Mouse (Mus musculus) intestine, postnatal 0 days (tissue): ENCODE results near the gene Eef1e1. TPM values are rescaled to one million over a fixed set of nuclear protein-coding genes. Genes with fewer than 3 reads are reported as not detected.
A peak's percentile ranks its signal among the peaks of the same experiment; 100 is the strongest.

ENCODE experiments used
- ATAC-seq: fragments of 200-750 bp; cut with Nextera tagmentation; 2 replicates; pipeline ENCODE4 v1.8.0; 2017; ENCODE audit warnings: mild to moderate bottlenecking, moderate TSS enrichment, moderate library complexity
- H3K27ac ChIP-seq: fragments of 300-500 bp; sonication (generic); 2 replicates; pipeline ENCODE4 v1.5.1; 2014; ENCODE audit warnings: mild to moderate bottlenecking, low read depth, low read length, moderate library complexity
- H3K27me3 ChIP-seq: fragments of 300-500 bp; sonication (generic); replicated peaks from 2 replicates; pipeline ENCODE4 v1.6.1; 2014; ENCODE audit warnings: low read length, mixed read lengths; ENCODE audit not compliant: control insufficient read depth, insufficient read depth
- H3K36me3 ChIP-seq: fragments of 300-500 bp; sonication (generic); 2 replicates; pipeline ENCODE4 v1.6.1; 2014; ENCODE audit warnings: mild to moderate bottlenecking, moderate library complexity; ENCODE audit not compliant: control insufficient read depth, insufficient read depth
- H3K4me1 ChIP-seq: fragments of 300-500 bp; sonication (generic); replicated peaks from 2 replicates; pipeline ENCODE4 v1.6.1; 2014; ENCODE audit warnings: antibody characterized with exemption, low read length, mixed read lengths; ENCODE audit not compliant: control insufficient read depth, insufficient read depth
- H3K4me2 ChIP-seq: fragments of 300-500 bp; sonication (generic); replicated peaks from 2 replicates; pipeline ENCODE4 v1.6.1; 2014; ENCODE audit warnings: low read depth, mild to moderate bottlenecking, moderate library complexity
- H3K4me3 ChIP-seq: fragments of 300-500 bp; sonication (generic); 2 replicates; pipeline ENCODE4 v1.5.1; 2014; ENCODE audit warnings: low read depth, low read length
- H3K9ac ChIP-seq: fragments of 300-500 bp; sonication (generic); 2 replicates; pipeline ENCODE4 v1.6.1; 2014; ENCODE audit warnings: mild to moderate bottlenecking, low read depth, low read length
- H3K9me3 ChIP-seq: fragments of 300-500 bp; sonication (generic); 2 replicates; pipeline ENCODE4 v1.6.1; 2016; ENCODE audit warnings: mixed run types; ENCODE audit not compliant: control insufficient read depth
- CTCF ChIP-seq: sonication (generic); IDR thresholded peaks from 2 replicates; pipeline ENCODE4 v1.5.1; 2016; ENCODE audit warnings: low read depth, mild to moderate bottlenecking, control low read depth, antibody characterized with exemption, moderate library complexity
- WGBS: fragments of 180-500 bp; shearing (Covaris S2); extraction: QIAGEN DNeasy Blood & Tissue Kit; methylation state at CpG from one replicate; pipeline ENCODE4 v1.1.7; 2014; 5-methylcytosine and 5-hydroxymethylcytosine counted together
- polyA plus RNA-seq: library from polyadenylated mRNA; unstranded; fragments of >200 nt; fragmentation: Nextera tagmentation; extraction: Ambion mirVana; gene quantifications from 2 replicates; pipeline ENCODE4 v1.2.1, GENCODE M21; 2015

Eef1e1 gene
- polyA plus RNA-seq, 1 experiment from 2014 or later = 34.9 TPM

DNA sequence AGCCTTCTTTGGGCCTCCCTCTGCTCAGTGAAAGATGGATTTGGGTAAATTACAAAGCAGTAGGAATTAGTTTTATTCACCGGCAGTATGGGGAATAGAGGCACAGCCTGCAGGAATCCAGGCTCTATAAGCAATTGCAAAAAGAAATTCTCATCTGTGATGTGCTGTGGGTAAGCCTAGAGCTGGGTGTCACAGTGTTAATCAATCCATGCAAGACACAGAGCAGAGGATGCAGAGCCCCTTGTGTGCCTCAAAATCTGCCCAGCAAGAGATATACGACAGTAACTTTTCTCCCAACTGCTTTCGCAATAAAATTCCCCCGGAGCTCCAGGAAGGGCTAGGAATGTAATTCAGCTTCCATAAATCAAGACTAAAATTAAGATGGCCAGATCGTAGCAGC is 17.4 kb downstream of the Eef1e1 start:
- no peak overlapping the region for H3K4me2 ChIP-seq
- H3K4me1 ChIP-seq = no peaks in the 10 kb centered on the region
- TF ChIP-seq CTCF = no peak
- 61% methylated on average over 5 of the region's 5 CpGs for WGBS
- H3K9ac ChIP-seq = no peak overlapping the region
- H3K9me3 ChIP-seq = no peaks in the 10 kb centered on the region
- no peaks in the 10 kb centered on the region for H3K27me3 ChIP-seq
- ATAC-seq = no peak
- H3K36me3 ChIP-seq = peaks cover 23% of the 10 kb centered on the region
- H3K4me3 ChIP-seq = no peak overlapping the region
- H3K27ac ChIP-seq = no peak overlapping the region

DNA sequence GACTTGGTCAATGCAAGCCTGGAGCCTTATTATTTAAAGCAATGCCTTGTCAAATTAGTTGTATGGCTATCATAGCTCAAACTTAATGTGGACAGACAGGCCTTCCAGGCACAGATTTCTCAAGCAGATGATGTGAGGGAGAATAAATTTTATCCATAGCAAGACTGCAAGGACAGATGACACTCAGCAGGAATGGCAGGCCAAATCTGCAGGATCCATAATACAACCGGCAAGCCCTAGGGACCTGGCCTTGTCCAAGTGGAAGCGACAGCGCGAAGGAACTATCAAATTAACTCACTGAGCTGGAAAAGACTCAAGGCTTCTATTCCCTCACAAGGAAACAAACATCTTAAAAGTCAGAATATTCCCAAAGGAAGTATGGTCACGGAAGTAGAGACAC is 17.9 kb downstream of the Eef1e1 start:
- Histone ChIP-seq H3K36me3 (peaks cover 23% of the 10 kb centered on the region), H3K9ac (no peak overlapping the region), H3K4me2 (no peak overlapping the region), H3K4me3 (no peak overlapping the region), H3K9me3 (no peaks in the 10 kb centered on the region), H3K27ac (no peak overlapping the region), H3K27me3 (no peaks in the 10 kb centered on the region), H3K4me1 (no peaks in the 10 kb centered on the region)
- no peak for ATAC-seq
- WGBS = 82% methylated on average over 5 of the region's 5 CpGs
- no peak for TF ChIP-seq CTCF

DNA sequence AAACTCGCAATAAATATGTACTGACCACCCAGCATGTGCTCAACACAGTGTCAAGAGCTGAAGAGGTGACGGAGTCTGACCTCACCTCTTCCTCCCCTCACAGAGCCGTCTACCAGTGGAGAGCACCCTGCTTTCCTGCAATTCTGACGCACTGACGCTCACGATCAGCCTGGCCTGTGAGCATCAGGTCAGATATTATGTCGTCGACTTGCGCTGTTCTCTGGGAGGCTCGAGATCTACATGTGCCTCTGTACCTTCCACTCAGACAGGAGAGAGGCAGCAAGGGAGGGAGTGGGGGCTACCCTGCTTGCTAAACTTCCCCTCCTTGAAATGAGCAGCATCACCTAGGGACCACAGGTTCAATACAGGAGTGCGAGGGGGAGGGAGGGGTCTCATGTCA is 20.2 kb downstream of the Eef1e1 start:
- Histone ChIP-seq H3K4me1 (no peaks in the 10 kb centered on the region), H3K9ac (no peak overlapping the region), H3K4me3 (no peak overlapping the region), H3K4me2 (no peak overlapping the region), H3K9me3 (no peaks in the 10 kb centered on the region), H3K27ac (no peak overlapping the region), H3K36me3 (peaks cover 4% of the 10 kb centered on the region), H3K27me3 (no peaks in the 10 kb centered on the region)
- 73% methylated on average over 11 of the region's 11 CpGs for WGBS
- TF ChIP-seq CTCF = no peak
- no peak for ATAC-seq

DNA sequence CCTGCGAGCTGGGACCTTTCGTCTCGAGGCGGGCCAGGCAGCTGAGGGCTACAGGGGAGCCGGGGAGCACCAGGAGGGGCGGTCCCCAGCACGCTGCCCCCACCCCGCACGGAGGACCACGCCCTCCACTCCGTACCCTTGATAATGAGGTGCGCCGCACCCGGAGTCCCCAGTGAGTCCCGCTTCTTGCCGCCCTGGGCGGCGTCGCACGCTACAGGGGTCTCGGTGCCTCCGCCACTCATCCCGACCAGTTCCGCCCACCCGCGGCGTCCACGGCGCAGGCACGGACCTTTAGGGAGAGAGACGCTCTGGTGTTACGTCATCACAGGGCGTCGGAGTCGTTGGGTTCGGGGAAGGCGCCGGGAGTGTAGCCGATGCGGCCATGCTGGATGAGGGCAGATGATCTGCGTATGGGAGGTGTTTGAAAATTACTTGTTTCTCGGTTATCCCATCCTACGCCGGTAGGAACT is 24.0 kb downstream of the Eef1e1 start, which contains the start of gene Bloc1s5:
Gene Bloc1s5 (minus strand): TSS at position 310 of the 470 bp plus-strand sequence.
- ATAC-seq = peak; percentile 94
- Histone ChIP-seq H3K9me3 (no peaks in the 10 kb centered on the region), H3K9ac (peak within 1 kb of the TSS; percentile 81), H3K4me1 (no peaks in the 10 kb centered on the region), H3K4me3 (peak within 1 kb of the TSS; percentile 92), H3K27ac (peak within 1 kb of the TSS; percentile 62), H3K36me3 (no peaks in the 10 kb centered on the region), H3K27me3 (no peaks in the 10 kb centered on the region), H3K4me2 (peak within 1 kb of the TSS; percentile 82)
- TF ChIP-seq CTCF = no peak
- WGBS = under 1% methylated on average over 44 of the region's 44 CpGs

DNA sequence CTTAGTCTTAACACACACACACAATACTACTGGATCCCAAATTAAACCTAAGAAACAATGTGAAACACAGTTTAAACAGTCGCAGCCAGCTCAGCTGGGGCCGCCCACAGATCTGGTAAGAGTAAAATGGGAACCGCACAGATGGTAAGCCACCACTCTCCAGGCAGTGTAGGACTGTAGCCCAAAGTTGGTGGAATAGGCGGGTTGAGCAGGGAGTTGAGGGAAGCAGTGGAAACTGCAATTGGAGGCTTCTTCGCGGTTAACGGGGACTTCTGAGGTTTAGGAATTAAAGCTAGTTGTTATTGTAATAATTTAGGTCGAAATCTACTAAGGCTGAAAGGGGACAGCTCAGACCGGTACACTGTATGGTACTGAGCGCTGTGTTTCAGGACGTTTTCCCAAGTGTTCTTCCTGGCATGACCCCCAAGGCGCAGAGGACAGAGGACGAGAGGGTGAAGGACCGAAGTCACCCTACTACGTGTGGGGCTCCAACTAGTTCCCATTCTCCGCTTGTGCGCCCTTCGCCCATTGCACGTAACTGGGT is 24.5 kb downstream of the Eef1e1 start:
- peak overlapping the region; percentile 81 for H3K9ac ChIP-seq
- H3K27ac ChIP-seq = peak overlapping the region; percentile 62
- ATAC-seq = no peak; the same call in 1 of the 2 replicates
- WGBS = 2% methylated on average over 19 of the region's 19 CpGs
- H3K9me3 ChIP-seq = no peaks in the 10 kb centered on the region
- no peaks in the 10 kb centered on the region for H3K27me3 ChIP-seq
- peak overlapping the region; percentile 82 for H3K4me2 ChIP-seq
- no peaks in the 10 kb centered on the region for H3K4me1 ChIP-seq
- TF ChIP-seq CTCF = no peak
- peak overlapping the region; percentile 92 for H3K4me3 ChIP-seq
- H3K36me3 ChIP-seq = 0 out of 2 replicates have a peak, but pooled peaks cover 2% of the 10 kb centered on the region

DNA sequence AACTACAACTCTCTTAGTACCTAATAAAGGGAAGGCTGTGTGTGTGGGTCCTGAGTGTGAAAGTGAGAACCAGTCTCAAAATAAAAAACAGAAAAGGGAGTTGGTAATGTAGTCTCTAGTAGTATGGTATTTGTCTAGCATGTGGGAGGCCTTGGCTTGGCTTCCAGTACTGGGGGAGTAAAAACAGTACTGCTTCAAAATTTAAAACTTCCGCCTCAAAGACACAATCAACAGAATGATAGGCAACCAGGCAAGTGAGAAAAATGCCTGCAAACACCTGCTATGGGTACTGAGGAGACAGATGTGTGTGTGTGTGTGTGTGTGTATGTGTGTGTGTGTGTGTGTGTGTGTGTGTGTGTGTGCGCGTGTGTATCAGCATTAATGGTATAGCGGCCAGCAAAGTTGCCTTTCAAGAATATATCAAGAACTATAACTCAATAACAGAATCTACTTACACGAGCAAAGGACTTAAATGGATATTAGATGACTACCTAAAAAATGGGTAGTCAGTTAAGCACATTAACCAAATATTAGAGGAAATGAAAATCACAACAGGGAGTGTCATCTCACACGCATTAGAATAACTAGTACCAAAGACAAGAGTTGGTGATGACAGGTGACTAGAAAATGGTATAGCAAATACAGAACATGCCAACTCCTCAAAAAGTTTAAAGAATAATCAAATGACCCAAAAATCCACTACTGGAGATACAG is 25.4 kb downstream of the Eef1e1 start:
- WGBS = 88% methylated on average over 6 of the region's 6 CpGs
- ATAC-seq = no peak
- H3K4me2 ChIP-seq = no peak overlapping the region
- no peak overlapping the region for H3K9ac ChIP-seq
- no peaks in the 10 kb centered on the region for H3K4me1 ChIP-seq
- no peaks in the 10 kb centered on the region for H3K27me3 ChIP-seq
- H3K36me3 ChIP-seq = 0 out of 2 replicates have a peak, but pooled peaks cover 6% of the 10 kb centered on the region
- TF ChIP-seq CTCF = no peak
- no peak overlapping the region for H3K4me3 ChIP-seq
- H3K27ac ChIP-seq = no peak overlapping the region
- no peaks in the 10 kb centered on the region for H3K9me3 ChIP-seq
